In genomic region chr8:122651326-122651921, GRCm38 (mm10) we compare ENCODE assay signal across 15 mouse cellular contexts. TPM values are rescaled to one million over a fixed set of nuclear protein-coding genes. Genes with fewer than 3 reads are reported as not detected.
DNase-seq lines count a peak whose midpoint lies in the region; ATAC-seq and TF ChIP-seq lines count a peak whose summit lies in the region.
"Had no signal": no experiment of that assay in that cellular context is flagged by ENCODE, and none has a peak within 500 bp of the region (broad histone marks: within the 10 kb centered on the region; RNA-seq: fewer than 3 reads in every experiment).

No protein-coding gene starts in this region.

- peaks cover 51% of the 10 kb centered on the region for H3K4me1 ChIP-seq in limb, embryonic 11.5 days (ENCODE audit: control insufficient read depth, insufficient read depth, low read length)
- H3K4me1 ChIP-seq in lung, postnatal 0 days (ENCODE audit: insufficient read depth, low read depth, low read length), result peaks cover 22% of the 10 kb centered on the region; the same call in 1 of the 2 replicates

- no peak for TF ChIP-seq EP300 in lung, postnatal 0 days (IDR thresholded peaks at IDR 0.05)

- no peaks in the 10 kb centered on the region for H3K27me3 ChIP-seq in limb, embryonic 11.5 days (ENCODE audit: control insufficient read depth, insufficient read depth, low read length)
- H3K27me3 ChIP-seq in lung, postnatal 0 days (replicated peaks; ENCODE audit: insufficient read depth, low read length), result no peaks in the 10 kb centered on the region

- no peak overlapping the region for H3K9ac ChIP-seq in limb, embryonic 11.5 days (ENCODE audit: low read length)
- no peak overlapping the region for H3K9ac ChIP-seq in lung, postnatal 0 days (replicated peaks; ENCODE audit: low read depth)

- H3K36me3 ChIP-seq in limb, embryonic 11.5 days (ENCODE audit: control insufficient read depth, insufficient read depth, low read length), result no peaks in the 10 kb centered on the region
- 0 out of 2 replicates have a peak, but pooled peaks cover 13% of the 10 kb centered on the region for H3K36me3 ChIP-seq in lung, postnatal 0 days (ENCODE audit: insufficient read depth, low read length)

- DNase-seq in retina, postnatal 1 day, result peak; percentile 47
- DNase-seq in retina, embryonic 14.5 days (ENCODE audit: low spot score), result no peak
- DNase-seq in gastrocnemius, postnatal 25 days, result peak; percentile 91
- peak; percentile 51 for DNase-seq in limb, embryonic 11.5 days (ENCODE audit: low spot score)
- DNase-seq in lung, postnatal 4 days, result no peak
- DNase-seq in lung, postnatal 0 days (ENCODE audit: low spot score), result no peak
- DNase-seq in kidney, adult 9 months, result no peak
- DNase-seq: cerebellum, adult 2 months; lung, adult 18-20 months; spleen, adult 18-20 months; thymus, postnatal 36 days had no signal

- ATAC-seq in limb, embryonic 11.5 days (ENCODE audit: insufficient number of reproducible peaks, low FRiP score, low TSS enrichment, low read depth), result no peak; the same call in 1 of the 2 replicates
- ATAC-seq in lung, postnatal 0 days, result no peak

- no peak for TF ChIP-seq CTCF in lung, postnatal 0 days (IDR thresholded peaks at IDR 0.05)

- H3K4me3 ChIP-seq in limb, embryonic 11.5 days (ENCODE audit: low read depth, low read length), result no peak overlapping the region
- no peak overlapping the region for H3K4me3 ChIP-seq in lung, postnatal 0 days (ENCODE audit: low read depth, low read length)
- H3K4me3 ChIP-seq: erythroblast, embryonic 14.5 days had no signal

- 69% methylated on average over 16 of the region's 16 CpGs for WGBS in limb, embryonic 11.5 days
- WGBS in lung, postnatal 0 days, result 78% methylated on average over 15 of the region's 16 CpGs

- H3K9me3 ChIP-seq in limb, embryonic 11.5 days (ENCODE audit: control insufficient read depth, low read length), result no peaks in the 10 kb centered on the region
- H3K9me3 ChIP-seq in lung, postnatal 0 days (ENCODE audit: low read length), result no peaks in the 10 kb centered on the region

- H3K27ac ChIP-seq in limb, embryonic 11.5 days (replicated peaks; ENCODE audit: low read depth, low read length), result no peak overlapping the region
- no peak overlapping the region for H3K27ac ChIP-seq in lung, postnatal 0 days (ENCODE audit: low read length)

- no peak overlapping the region for H3K4me2 ChIP-seq in limb, embryonic 11.5 days (ENCODE audit: low read depth, severe bottlenecking)
- no peak overlapping the region for H3K4me2 ChIP-seq in lung, postnatal 0 days (replicated peaks; ENCODE audit: low read depth, low read length)

RNA-seq across cellular contexts. Expression of gene Pabpn1l, which starts 28.9 kb away (rescaled TPM):
- not detected for total RNA-seq in gastrocnemius, postnatal 25 days (2021)
- polyA plus RNA-seq in limb, embryonic 11.5 days (2014; fragmentation: Nextera tagmentation; extraction: Ambion mirVana), result not detected in 2 replicates
- polyA plus RNA-seq in lung, postnatal 0 days (2015; fragmentation: Nextera tagmentation; extraction: Ambion mirVana), result 0.12 TPM in 1 of 2 replicates, not detected in the other
- total RNA-seq: ES-E14; layer of hippocampus, adult 8-10 months had no signal
- polyA plus RNA-seq: cerebellum, adult 2 months; erythroblast, embryonic 14.5 days; heart, embryonic 16.5 days had no signal

RNA-seq across cellular contexts. Expression of gene Trappc2l, which starts 40.0 kb away (rescaled TPM):
- total RNA-seq in gastrocnemius, postnatal 25 days (2021), result 10 to 100 TPM; 37.9 to 40.3 TPM
- polyA plus RNA-seq in limb, embryonic 11.5 days (2014; fragmentation: Nextera tagmentation; extraction: Ambion mirVana), result 45.0 and 45.4 TPM in 2 replicates
- 66.8 and 70.0 TPM in 2 replicates for polyA plus RNA-seq in lung, postnatal 0 days (2015; fragmentation: Nextera tagmentation; extraction: Ambion mirVana)

RNA-seq across cellular contexts. Expression of gene Galns, which starts 40.2 kb away (rescaled TPM):
- total RNA-seq in gastrocnemius, postnatal 25 days (2021), result 1 to 10 TPM; 1.3 to 1.8 TPM
- 5.2 and 5.5 TPM in 2 replicates for polyA plus RNA-seq in limb, embryonic 11.5 days (2014; fragmentation: Nextera tagmentation; extraction: Ambion mirVana)
- 14.3 and 14.5 TPM in 2 replicates for polyA plus RNA-seq in lung, postnatal 0 days (2015; fragmentation: Nextera tagmentation; extraction: Ambion mirVana)

RNA-seq across cellular contexts. Expression of gene Cbfa2t3, which starts 47.5 kb away (rescaled TPM):
- 10 to 100 TPM; 19.0 to 27.8 TPM for total RNA-seq in gastrocnemius, postnatal 25 days (2021)
- 3.3 and 4.5 TPM in 2 replicates for polyA plus RNA-seq in limb, embryonic 11.5 days (2014; fragmentation: Nextera tagmentation; extraction: Ambion mirVana)
- polyA plus RNA-seq in lung, postnatal 0 days (2015; fragmentation: Nextera tagmentation; extraction: Ambion mirVana), result 15.0 and 17.0 TPM in 2 replicates

Comparison
In these comparisons a context has a peak if more than half of its experiments do, and no peak if none do; other contexts are left out.
1. DNase-seq: peak in retina, postnatal 1 day (single experiment), gastrocnemius, postnatal 25 days (single experiment) and limb, embryonic 11.5 days (single experiment); none in retina, embryonic 14.5 days (single experiment), lung, postnatal 4 days (0 of 2), lung, postnatal 0 days (single experiment) and kidney, adult 9 months (single experiment).